Mouse (Mus musculus): Measurements from ENCODE around the gene Jade2. TPM values are rescaled to one million over a fixed set of nuclear protein-coding genes. Genes with fewer than 3 reads are reported as not detected.
"Not testable (repeated sequence)": the region's sequence is repeated elsewhere in the genome, so short reads cannot be mapped to it uniquely, and the experiment has no call there.

Jade2 gene
- polyA plus RNA-seq, 1 experiment from 2014 or later = 2.5 TPM

DNA sequence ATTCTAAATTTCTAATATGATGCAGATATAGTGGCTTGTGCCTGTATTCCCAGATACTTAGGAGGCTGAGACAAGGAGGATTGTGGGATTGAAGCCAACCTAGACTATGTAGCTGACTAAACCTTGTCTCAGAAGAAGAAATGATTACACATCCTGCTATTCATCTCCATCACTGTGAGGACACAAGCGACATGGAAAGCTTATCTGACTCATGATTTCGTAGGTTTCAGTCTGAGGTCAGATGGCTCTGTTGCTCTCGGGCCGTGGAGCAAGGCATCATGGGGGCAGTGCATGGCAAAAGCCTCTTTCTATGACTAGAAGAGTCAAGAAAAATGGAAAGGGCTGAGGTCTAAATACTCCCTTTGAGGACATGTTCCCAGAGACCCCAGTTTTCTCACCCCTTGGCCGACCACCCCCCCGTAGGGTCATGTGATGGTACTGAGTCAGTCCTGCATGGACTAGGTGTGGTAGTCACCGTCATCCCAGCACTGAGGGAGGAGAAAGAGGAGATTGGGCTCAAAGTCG lies 45.4 kb downstream of the Jade2 start:
- no peak for ATAC-seq (ENCODE audit: insufficient number of reproducible peaks, low FRiP score, low TSS enrichment, low read depth)
- H3K27me3 ChIP-seq = no peaks in the 10 kb centered on the region
- 92% methylated on average over 8 of the region's 8 CpGs for WGBS
- H3K4me2 ChIP-seq (replicated peaks) = no peak overlapping the region
- no peak overlapping the region for H3K4me3 ChIP-seq (replicated peaks)
- no peak overlapping the region for H3K9ac ChIP-seq
- H3K9me3 ChIP-seq (replicated peaks) = no peaks in the 10 kb centered on the region
- H3K36me3 ChIP-seq = peaks cover 43% of the 10 kb centered on the region
- H3K4me1 ChIP-seq = 0 out of 2 replicates have a peak, but pooled peaks cover 6% of the 10 kb centered on the region
- no peak overlapping the region for H3K27ac ChIP-seq (replicated peaks)

DNA sequence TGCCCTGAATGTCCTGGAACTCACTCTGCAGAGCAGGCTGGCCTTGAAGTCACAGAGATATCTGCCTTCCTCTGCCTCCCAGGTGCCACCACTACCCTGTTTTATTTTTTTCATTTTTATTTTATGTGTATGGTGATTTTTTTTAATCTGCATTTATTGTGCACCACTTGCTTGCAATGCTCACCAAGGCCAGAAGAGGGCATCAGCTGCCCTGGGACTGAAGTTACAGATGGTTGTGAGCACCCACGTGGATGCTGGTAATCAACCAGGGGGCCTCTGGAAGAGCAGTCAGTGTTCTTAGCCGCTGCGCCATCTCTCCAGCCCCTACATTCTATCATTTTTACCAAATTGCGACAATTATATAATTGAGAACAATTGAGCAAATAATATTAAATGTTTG lies 46.2 kb downstream of the Jade2 start:
- H3K27me3 ChIP-seq = no peaks in the 10 kb centered on the region
- 0 out of 2 replicates have a peak, but pooled peaks cover 6% of the 10 kb centered on the region for H3K4me1 ChIP-seq
- no peak overlapping the region for H3K4me2 ChIP-seq (replicated peaks)
- no peaks in the 10 kb centered on the region for H3K9me3 ChIP-seq (replicated peaks)
- 85% methylated on average over 4 of the region's 4 CpGs for WGBS
- peaks cover 34% of the 10 kb centered on the region for H3K36me3 ChIP-seq
- H3K9ac ChIP-seq = no peak overlapping the region
- ATAC-seq (ENCODE audit: insufficient number of reproducible peaks, low FRiP score, low TSS enrichment, low read depth) = no peak
- no peak overlapping the region for H3K4me3 ChIP-seq (replicated peaks)
- no peak overlapping the region for H3K27ac ChIP-seq (replicated peaks)

DNA sequence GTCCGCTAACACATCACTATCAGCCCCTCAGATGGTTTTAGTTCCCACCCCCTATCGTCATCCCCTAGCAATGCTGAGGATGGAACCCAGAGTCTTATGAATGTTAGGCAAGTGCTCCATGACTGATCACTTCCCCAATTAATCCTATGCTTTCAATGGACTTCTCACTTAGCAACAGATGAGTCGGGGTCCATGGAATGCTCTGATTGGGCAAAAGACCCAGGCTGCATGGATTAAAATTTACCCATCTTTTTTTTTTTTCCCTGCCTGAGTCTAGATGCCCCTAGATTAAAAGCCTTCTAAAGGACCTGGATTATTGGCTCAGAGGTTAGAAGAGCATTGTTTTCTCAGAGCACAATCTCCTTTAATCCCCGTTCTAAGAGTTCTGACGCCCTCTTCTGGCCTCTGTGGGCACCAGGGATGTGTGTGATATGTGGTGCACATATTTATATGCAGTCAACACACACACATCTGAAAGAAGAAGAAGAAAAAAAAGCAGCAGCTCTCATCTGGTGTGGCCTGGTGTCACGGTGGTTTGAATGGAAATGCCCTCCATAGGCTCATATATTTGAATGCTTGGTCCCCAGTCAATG lies 47.7 kb downstream of the Jade2 start:
- peaks cover 19% of the 10 kb centered on the region; the same call in 1 of the 2 replicates for H3K36me3 ChIP-seq

DNA sequence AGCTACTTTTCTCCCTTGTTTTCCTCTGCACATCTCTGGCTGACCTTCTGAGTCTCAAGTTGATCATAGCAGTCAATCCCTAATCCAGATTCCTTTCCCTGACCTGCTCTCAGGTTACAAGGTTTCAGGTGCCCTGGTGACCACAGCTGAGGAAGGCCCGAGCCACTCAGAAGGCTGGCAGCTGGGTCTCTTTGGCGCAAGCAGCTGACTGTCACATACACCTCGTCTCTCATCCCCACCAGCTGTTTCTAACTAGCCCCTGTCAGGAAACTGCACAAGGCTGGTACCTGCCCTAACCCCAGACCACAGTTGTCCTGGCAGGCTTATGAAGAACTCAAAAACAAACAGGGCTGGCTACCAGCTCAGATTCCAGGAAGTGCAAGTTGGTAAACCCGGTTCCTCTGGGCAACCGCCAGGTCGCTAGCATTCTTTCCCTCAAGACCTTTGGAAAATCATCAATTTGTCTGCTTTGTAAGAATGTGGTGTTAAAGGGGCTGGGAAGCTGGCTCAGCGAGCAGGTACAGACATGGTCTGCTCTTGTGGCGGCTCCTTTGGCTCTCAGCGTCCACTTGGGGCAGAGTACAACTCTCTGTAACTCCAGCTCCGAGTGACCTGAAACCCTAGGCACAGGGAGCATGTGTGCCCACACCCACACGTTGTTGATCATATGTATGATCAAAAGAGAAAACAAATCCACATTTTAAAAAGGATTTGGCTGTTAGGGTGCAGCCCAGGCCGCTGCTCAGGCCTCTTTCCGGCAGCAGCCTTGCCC lies 50.2 kb downstream of the Jade2 start:
- H3K9me3 ChIP-seq (replicated peaks) = no peaks in the 10 kb centered on the region
- H3K27ac ChIP-seq (replicated peaks) = peak overlapping the region; percentile 36
- 39% methylated on average over 13 of the region's 13 CpGs for WGBS
- peaks cover 14% of the 10 kb centered on the region for H3K4me1 ChIP-seq
- no peak overlapping the region for H3K4me3 ChIP-seq (replicated peaks)
- no peak for ATAC-seq (ENCODE audit: insufficient number of reproducible peaks, low FRiP score, low TSS enrichment, low read depth)
- H3K36me3 ChIP-seq = no peaks in the 10 kb centered on the region
- H3K27me3 ChIP-seq = no peaks in the 10 kb centered on the region
- H3K4me2 ChIP-seq (replicated peaks) = no peak overlapping the region
- no peak overlapping the region for H3K9ac ChIP-seq

More for the DNA sequence above, 47.7 kb downstream of the Jade2 start:
- Histone ChIP-seq H3K4me3 (replicated peaks) (no peak overlapping the region), H3K9ac (no peak overlapping the region), H3K4me1 (peaks cover 14% of the 10 kb centered on the region), H3K4me2 (replicated peaks) (no peak overlapping the region), H3K27ac (replicated peaks) (no peak overlapping the region), H3K27me3 (no peaks in the 10 kb centered on the region), H3K9me3 (replicated peaks) (no peaks in the 10 kb centered on the region)
- WGBS = 60% methylated on average over 6 of the region's 6 CpGs
- no peak for ATAC-seq (ENCODE audit: insufficient number of reproducible peaks, low FRiP score, low TSS enrichment, low read depth)

DNA sequence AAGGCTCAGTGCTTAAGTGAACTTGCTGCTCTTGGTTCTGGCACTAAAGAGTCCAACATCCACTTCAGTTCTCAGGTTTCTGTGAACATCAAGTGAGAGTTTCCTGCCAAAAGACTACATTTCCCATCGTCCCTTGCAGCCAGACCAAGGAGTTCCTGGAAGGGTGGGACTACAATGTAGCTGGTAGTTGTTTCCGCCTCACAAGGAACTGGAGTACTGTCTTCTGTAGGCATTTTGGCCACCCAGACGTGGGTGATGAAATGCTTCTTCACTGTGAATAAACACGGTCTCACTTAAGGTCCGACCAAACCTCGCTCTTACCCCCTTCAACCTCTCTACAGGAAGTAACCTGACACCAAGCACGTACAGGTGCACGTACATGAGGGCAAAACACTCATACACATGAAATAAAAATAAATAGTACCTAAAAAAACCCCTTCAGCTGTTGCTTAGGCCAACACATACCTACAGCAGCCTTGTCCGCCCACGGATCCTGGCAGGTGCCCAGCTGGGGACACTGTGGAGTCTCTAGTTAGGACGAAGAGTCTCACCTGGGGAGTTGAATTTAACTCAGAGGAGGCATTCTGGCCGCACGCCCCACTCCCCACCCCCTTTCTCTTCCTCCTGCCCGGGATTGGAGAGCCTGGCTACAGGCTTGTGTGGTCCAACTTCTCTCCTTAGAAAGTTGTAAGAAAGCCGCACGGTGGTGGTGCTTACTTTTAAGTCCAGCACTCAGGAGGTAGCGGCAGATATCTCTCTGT lies 52.1 kb downstream of the Jade2 start:
- Histone ChIP-seq H3K9me3 (replicated peaks) (no peaks in the 10 kb centered on the region), H3K4me2 (replicated peaks) (peak overlapping the region; percentile 66), H3K27me3 (no peaks in the 10 kb centered on the region), H3K9ac (no peak overlapping the region; the same call in 1 of the 2 replicates), H3K27ac (replicated peaks) (peak overlapping the region; percentile 79), H3K4me3 (replicated peaks) (peak overlapping the region; percentile 49), H3K4me1 (peaks cover 21% of the 10 kb centered on the region), H3K36me3 (no peaks in the 10 kb centered on the region)
- ATAC-seq (ENCODE audit: insufficient number of reproducible peaks, low FRiP score, low TSS enrichment, low read depth) = peak; percentile 27; the same call in 1 of the 2 replicates
- 15% methylated on average over 17 of the region's 17 CpGs for WGBS

DNA sequence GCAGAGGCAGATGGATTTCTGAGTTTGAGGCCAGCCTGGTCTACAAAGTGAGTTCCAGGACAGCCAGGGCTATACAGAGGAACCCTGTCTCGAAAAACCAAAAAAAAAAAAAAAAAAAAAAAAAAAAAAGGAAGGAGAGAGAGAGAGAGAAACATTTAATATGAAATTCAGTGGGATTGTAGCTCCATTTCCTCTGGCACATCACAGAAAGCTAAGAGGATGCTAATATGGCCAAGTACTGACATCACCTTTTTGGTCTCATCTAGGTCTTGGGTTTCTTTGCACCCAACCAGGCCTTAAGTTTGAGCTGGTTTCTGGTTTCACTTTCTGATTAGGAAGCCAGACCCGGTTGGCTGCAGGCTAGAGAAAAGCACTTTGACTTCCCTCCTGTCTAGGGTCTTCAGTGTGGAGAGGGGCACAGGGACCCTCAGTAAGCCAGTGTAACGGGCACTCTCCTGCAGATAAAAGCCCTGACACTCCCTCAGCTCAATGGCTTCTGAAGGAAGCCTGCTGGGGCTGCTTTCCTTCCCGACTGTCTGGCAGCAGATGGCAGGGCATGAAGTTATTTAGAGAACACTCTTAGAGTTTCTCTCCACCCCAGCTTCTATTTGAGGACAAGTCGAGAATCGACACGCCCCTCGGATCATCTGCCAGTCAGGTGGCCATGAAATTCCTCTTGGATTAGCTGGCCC lies 56.7 kb downstream of the Jade2 start:
- WGBS = 33% methylated on average over 8 of the region's 8 CpGs
- ATAC-seq (ENCODE audit: insufficient number of reproducible peaks, low FRiP score, low TSS enrichment, low read depth) = no peak
- H3K4me3 ChIP-seq (replicated peaks) = no peak overlapping the region
- peaks cover 12% of the 10 kb centered on the region for H3K4me1 ChIP-seq
- 0 out of 2 replicates have a peak overlapping the region, but pooled peaks have one; percentile 39 for H3K27ac ChIP-seq (replicated peaks)
- H3K27me3 ChIP-seq = no peaks in the 10 kb centered on the region
- H3K36me3 ChIP-seq = no peaks in the 10 kb centered on the region
- no peak overlapping the region for H3K4me2 ChIP-seq (replicated peaks)
- H3K9ac ChIP-seq = no peak overlapping the region
- H3K9me3 ChIP-seq (replicated peaks) = no peaks in the 10 kb centered on the region

DNA sequence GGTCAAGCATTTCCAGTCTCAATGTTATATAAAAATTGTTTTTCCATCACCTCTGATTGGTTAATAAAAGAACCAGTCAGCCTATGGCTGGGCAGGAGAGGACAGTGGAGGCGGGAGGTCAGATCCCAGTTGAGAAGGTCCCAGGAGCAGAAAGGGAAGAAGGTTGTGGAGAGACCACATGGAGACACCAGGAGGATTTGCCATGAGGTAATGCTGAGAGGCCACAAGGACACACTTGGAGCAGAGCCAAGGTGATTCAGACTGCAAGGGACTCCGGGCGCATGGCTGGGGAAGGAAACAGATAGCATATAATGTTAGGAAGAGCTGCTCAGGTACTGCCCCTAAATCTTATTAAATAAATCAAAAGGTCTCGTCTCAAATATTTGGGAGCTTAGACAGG lies 61.2 kb downstream of the Jade2 start:
- Histone ChIP-seq H3K4me3 (replicated peaks) (no peak overlapping the region), H3K9ac (no peak overlapping the region), H3K36me3 (peaks cover 13% of the 10 kb centered on the region), H3K27ac (replicated peaks) (no peak overlapping the region), H3K9me3 (replicated peaks) (no peaks in the 10 kb centered on the region), H3K4me2 (replicated peaks) (no peak overlapping the region), H3K4me1 (peaks cover 6% of the 10 kb centered on the region), H3K27me3 (no peaks in the 10 kb centered on the region)
- WGBS = 74% methylated on average over 4 of the region's 4 CpGs
- ATAC-seq (ENCODE audit: insufficient number of reproducible peaks, low FRiP score, low TSS enrichment, low read depth) = no peak

DNA sequence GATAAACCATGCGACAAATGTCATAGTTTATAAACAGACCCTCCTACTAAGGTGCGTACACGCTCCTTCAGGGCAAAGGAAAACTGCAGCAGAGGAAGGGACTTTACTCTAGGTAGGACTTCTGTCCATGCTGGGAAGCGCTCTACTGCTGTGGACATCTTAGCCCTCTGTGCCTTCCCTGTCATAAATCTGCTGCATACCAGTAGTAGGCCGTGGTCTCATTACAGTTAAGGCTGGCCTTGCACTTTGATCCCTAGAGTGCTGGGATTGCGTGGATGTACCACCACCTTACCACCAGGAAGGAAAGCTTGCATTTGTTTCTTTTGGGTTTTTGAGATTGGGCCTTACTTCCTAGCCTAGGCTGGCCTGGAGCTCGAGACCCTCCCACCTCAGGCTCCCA lies 66.8 kb downstream of the Jade2 start:
- Histone ChIP-seq H3K4me3 (replicated peaks) (no peak overlapping the region), H3K9me3 (replicated peaks) (0 out of 2 replicates have a peak, but pooled peaks cover 2% of the 10 kb centered on the region), H3K27ac (replicated peaks) (no peak overlapping the region), H3K27me3 (no peaks in the 10 kb centered on the region), H3K9ac (no peak overlapping the region), H3K4me2 (replicated peaks) (no peak overlapping the region), H3K36me3 (peaks cover 52% of the 10 kb centered on the region), H3K4me1 (no peaks in the 10 kb centered on the region)
- ATAC-seq (ENCODE audit: insufficient number of reproducible peaks, low FRiP score, low TSS enrichment, low read depth) = no peak
- WGBS = 97% methylated on average over 7 of the region's 7 CpGs

DNA sequence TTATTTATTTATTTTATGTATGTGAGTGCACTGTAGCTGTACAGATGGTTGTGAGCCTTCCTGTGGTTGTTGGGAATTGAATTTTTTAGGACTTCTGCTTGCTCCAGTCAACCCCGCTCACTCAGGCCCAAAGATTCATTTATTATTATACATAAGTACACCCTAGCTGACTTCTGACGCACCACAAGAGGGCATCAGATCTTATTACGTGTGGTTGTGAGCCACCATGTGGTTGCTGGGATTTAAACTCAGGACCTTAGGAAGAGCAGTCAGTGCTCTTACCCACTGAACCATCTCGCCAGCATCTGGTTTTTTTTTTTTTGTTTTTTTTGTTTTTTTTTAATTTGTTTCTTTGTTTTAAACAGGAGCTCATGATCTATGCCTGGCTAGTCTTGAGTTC lies 67.7 kb downstream of the Jade2 start:
- not testable (repeated sequence) for ATAC-seq (ENCODE audit: insufficient number of reproducible peaks, low FRiP score, low TSS enrichment, low read depth); H3K27ac ChIP-seq (replicated peaks); H3K4me1 ChIP-seq; H3K9me3 ChIP-seq (replicated peaks); H3K4me3 ChIP-seq (replicated peaks); H3K4me2 ChIP-seq (replicated peaks); H3K9ac ChIP-seq; H3K27me3 ChIP-seq
- WGBS = 79% methylated on average over 4 of the region's 4 CpGs
- peaks cover 56% of the 10 kb centered on the region for H3K36me3 ChIP-seq

DNA sequence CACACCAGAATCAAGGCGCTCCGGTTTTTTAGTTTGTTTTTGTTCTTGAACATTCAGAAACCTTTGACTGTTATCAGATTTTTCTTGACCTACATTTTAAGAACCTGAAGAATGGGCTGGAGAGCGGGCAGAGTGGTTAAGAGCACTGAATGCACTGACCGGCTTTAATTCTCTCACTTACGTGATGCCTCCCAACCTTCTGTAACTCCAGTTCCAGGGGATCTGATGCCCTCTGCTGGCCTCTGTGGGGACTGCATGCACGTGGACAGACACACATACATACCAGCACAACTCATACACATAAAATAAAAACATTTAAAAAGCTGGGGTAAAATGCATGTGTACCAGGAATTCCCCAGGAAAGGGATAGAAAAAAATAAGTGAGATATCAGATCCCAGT lies 71.5 kb downstream of the Jade2 start:
- peaks cover 70% of the 10 kb centered on the region for H3K36me3 ChIP-seq
- H3K4me2 ChIP-seq (replicated peaks) = no peak overlapping the region
- H3K4me1 ChIP-seq = no peaks in the 10 kb centered on the region
- H3K9me3 ChIP-seq (replicated peaks) = 0 out of 2 replicates have a peak, but pooled peaks cover 2% of the 10 kb centered on the region
- ATAC-seq (ENCODE audit: insufficient number of reproducible peaks, low FRiP score, low TSS enrichment, low read depth) = no peak
- H3K9ac ChIP-seq = no peak overlapping the region
- no peak overlapping the region for H3K4me3 ChIP-seq (replicated peaks)
- no peaks in the 10 kb centered on the region for H3K27me3 ChIP-seq
- 91% methylated on average over 6 of the region's 6 CpGs for whole genome bisulfite sequencing
- H3K27ac ChIP-seq (replicated peaks) = no peak overlapping the region
